Mouse (Mus musculus): ENCODE data around the gene Insyn1. TPM values are rescaled to one million over a fixed set of nuclear protein-coding genes. Genes with fewer than 3 reads are reported as not detected.

The Insyn1 gene
- polyA plus RNA-seq, 1 experiment from 2014 or later = 14.9 TPM

DNA sequence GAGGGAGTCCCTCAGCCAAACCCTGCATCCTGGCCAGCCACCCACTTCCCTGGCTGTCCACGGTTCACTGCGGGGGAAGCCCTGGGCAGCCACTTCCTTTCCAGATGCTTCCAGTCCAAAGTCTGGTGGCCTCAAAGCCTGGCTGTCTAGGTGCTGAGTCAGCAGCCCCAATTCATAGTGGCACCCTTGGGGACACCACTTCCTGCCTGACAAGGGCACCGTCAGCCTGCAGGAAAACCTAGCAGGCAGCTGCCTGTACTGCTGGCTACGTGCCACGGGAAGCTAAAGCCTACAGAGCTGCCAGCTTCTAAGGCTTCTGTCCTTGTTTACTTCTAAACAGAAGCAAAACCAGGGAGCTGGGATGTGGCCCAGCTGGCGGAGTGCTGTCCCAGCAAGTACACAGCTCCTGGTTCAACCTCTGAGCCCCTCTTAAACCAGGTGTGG lies 53.5 kb downstream of the Insyn1 start:
- no peak overlapping the region for H3K4me3 ChIP-seq (replicated peaks)
- peaks cover 26% of the 10 kb centered on the region for H3K4me1 ChIP-seq
- H3K36me3 ChIP-seq = peaks cover 15% of the 10 kb centered on the region
- WGBS = 40% methylated on average over 6 of the region's 6 CpGs
- H3K4me2 ChIP-seq = no peak overlapping the region
- peak overlapping the region; percentile 54 for H3K27ac ChIP-seq (replicated peaks)
- no peaks in the 10 kb centered on the region for H3K27me3 ChIP-seq (replicated peaks)
- H3K9ac ChIP-seq (replicated peaks) = no peak overlapping the region
- H3K9me3 ChIP-seq (replicated peaks) = no peaks in the 10 kb centered on the region
- 0 out of 2 replicates have a peak, but pooled peaks have one; percentile 39 for ATAC-seq (ENCODE audit: low FRiP score)

DNA sequence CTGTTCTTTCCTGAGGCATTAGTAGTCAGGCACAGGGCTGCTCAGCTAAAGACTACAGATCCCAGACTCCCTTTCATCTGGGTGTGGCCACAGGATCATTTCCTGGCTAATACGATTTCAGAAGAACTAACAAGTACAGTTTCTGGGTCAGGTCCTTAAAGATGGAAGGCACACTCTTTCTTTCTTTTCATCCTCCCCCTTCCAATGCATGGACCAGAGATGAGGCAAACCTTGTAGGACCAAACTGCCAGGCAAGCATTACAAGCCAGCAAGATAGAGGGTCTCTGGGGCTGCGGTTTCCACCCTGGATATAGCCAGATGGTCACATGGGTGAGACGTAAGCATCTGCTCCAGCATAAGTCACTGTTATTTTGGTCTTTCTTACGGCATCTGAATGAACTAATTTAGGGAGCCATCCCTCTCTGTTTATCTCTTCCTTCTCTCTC lies 56.5 kb downstream of the Insyn1 start:
- H3K27me3 ChIP-seq (replicated peaks) = no peaks in the 10 kb centered on the region
- ATAC-seq (ENCODE audit: low FRiP score) = no peak
- H3K36me3 ChIP-seq = no peaks in the 10 kb centered on the region
- no peak overlapping the region for H3K9ac ChIP-seq (replicated peaks)
- peak overlapping the region; percentile 45 for H3K4me2 ChIP-seq
- peak overlapping the region; percentile 38; the same call in 1 of the 2 replicates for H3K27ac ChIP-seq (replicated peaks)
- peak overlapping the region; percentile 9; the same call in 1 of the 2 replicates for H3K4me3 ChIP-seq (replicated peaks)
- no peaks in the 10 kb centered on the region for H3K9me3 ChIP-seq (replicated peaks)
- peaks cover 46% of the 10 kb centered on the region for H3K4me1 ChIP-seq
- 57% methylated on average over 4 of the region's 4 CpGs for WGBS

DNA sequence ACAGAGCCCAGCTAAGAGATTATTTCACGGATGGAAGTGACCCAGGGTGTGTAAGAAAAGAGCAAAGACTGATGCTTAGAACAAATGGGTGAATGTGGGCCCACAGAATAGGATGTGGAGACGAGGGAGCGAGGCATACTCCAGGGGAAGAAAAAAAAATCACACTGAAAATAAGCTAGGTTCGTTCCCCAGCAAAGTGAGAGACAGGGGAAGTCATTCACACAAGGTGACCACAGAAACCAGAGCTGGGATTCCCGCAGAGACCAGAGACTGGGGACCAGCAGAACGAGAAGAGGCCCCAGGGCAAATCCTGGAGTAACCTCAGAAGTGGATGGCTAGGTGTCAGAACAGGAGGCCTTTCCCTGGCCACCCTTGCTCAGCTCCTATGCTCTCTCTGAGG lies 57.0 kb downstream of the Insyn1 start:
- Histone ChIP-seq H3K27ac (replicated peaks) (peak overlapping the region; percentile 38; the same call in 1 of the 2 replicates), H3K4me3 (replicated peaks) (no peak overlapping the region), H3K9ac (replicated peaks) (no peak overlapping the region), H3K27me3 (replicated peaks) (no peaks in the 10 kb centered on the region), H3K9me3 (replicated peaks) (no peaks in the 10 kb centered on the region), H3K4me2 (peak overlapping the region; percentile 45; the same call in 1 of the 2 replicates), H3K36me3 (no peaks in the 10 kb centered on the region), H3K4me1 (peaks cover 46% of the 10 kb centered on the region)
- WGBS = 76% methylated on average over 6 of the region's 6 CpGs
- ATAC-seq (ENCODE audit: low FRiP score) = no peak

DNA sequence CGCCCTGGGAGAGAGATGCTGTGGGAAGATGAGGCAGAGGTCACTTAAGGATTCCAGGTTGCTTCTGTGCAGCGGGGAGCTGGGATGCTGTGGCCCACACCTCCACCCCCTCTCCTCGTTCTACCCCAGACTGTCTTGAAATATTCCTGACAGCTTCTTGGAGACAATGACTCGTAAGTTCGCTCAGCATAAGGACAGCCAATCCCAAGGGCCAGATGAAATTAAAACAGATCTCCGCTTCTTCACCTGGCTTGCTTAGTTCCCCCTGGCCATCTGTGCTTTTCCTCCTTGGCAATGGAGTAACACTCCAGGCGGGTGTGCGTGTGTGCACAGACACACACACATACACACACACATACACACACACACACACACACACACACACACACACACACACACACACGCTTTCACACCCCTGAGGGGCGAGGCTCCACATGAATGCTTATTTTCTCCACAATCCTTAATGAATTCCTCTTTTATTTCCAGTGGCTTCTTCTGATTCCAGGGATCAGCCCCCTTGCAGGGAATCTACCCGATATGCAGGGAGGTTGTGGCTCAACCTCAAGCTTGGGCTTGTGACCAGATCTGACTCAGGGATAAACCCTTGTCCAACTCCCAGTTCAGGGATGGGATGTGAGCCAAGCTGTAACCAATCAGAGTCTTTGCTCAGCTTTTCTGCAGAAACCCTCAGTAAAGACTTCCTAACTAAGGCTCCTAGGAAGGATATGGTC lies 58.4 kb downstream of the Insyn1 start:
- Histone ChIP-seq H3K27me3 (replicated peaks) (no peaks in the 10 kb centered on the region), H3K27ac (replicated peaks) (0 out of 2 replicates have a peak overlapping the region, but pooled peaks have one; percentile 33), H3K4me3 (replicated peaks) (no peak overlapping the region), H3K9ac (replicated peaks) (no peak overlapping the region), H3K9me3 (replicated peaks) (no peaks in the 10 kb centered on the region), H3K4me2 (no peak overlapping the region), H3K36me3 (no peaks in the 10 kb centered on the region), H3K4me1 (peaks cover 42% of the 10 kb centered on the region)
- WGBS = 65% methylated on average over 11 of the region's 11 CpGs
- ATAC-seq (ENCODE audit: low FRiP score) = no peak

DNA sequence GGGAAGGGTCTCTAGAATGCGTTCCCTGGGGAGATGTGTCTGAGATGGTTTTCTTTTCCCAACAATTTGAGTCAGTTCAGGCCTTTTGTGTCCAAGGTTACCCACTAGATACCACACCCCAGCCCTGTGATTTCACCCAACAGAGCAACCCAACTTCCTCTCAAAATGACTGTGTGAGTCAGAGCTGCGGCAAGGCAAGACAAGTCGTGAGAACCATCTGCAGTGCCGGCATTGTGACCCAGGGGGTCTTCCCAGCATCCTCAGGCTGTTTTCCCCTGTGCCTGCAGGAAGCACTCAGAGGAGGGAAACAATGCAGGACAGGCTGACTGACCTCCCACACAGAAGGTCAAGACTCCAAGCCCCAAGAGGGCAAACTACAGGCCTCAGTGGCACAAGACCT lies 60.5 kb downstream of the Insyn1 start:
- WGBS = 52% methylated on average over 4 of the region's 4 CpGs
- peaks cover 54% of the 10 kb centered on the region for H3K4me1 ChIP-seq
- no peak overlapping the region for H3K4me2 ChIP-seq
- ATAC-seq (ENCODE audit: low FRiP score) = no peak
- no peak overlapping the region for H3K4me3 ChIP-seq (replicated peaks)
- H3K36me3 ChIP-seq = no peaks in the 10 kb centered on the region
- H3K27ac ChIP-seq (replicated peaks) = no peak overlapping the region
- no peak overlapping the region for H3K9ac ChIP-seq (replicated peaks)
- H3K27me3 ChIP-seq (replicated peaks) = no peaks in the 10 kb centered on the region
- H3K9me3 ChIP-seq (replicated peaks) = no peaks in the 10 kb centered on the region

Other genes starting within 250 kb of the Insyn1 start
- 3.9 and 8.6 TPM in 2 replicates for gene Pml, start 238.8 kb upstream of the Insyn1 start, polyA plus RNA-seq (2015; fragmentation: Nextera tagmentation; extraction: Ambion mirVana)
- gene Stoml1, start 235.4 kb upstream of the Insyn1 start, polyA plus RNA-seq (2015; fragmentation: Nextera tagmentation; extraction: Ambion mirVana) = 121 and 136 TPM in 2 replicates
- 10.2 and 12.1 TPM in 2 replicates for gene Loxl1, start 175.4 kb upstream of the Insyn1 start, polyA plus RNA-seq (2015; fragmentation: Nextera tagmentation; extraction: Ambion mirVana)
- not detected in 2 replicates for gene Tbc1d21, start 118.1 kb upstream of the Insyn1 start, polyA plus RNA-seq (2015; fragmentation: Nextera tagmentation; extraction: Ambion mirVana)
- gene Cd276, start 66.8 kb downstream of the Insyn1 start, polyA plus RNA-seq (2015; fragmentation: Nextera tagmentation; extraction: Ambion mirVana) = 30.3 and 33.6 TPM in 2 replicates
- 214 and 219 TPM in 2 replicates for gene Nptn, start 93.6 kb downstream of the Insyn1 start, polyA plus RNA-seq (2015; fragmentation: Nextera tagmentation; extraction: Ambion mirVana)

Data from neural tube, embryonic 15.5 days (tissue).